Mouse (Mus musculus): ENCODE data around the gene Dlst. TPM values are rescaled to one million over a fixed set of nuclear protein-coding genes. Genes with fewer than 3 reads are reported as not detected.

Dlst gene
- total and polyA plus RNA-seq, 2 experiments from 2014 or later: 92.5 to 118 TPM

GRCm38 (mm10) chr12:85157797-85158460 is 47.3 kb downstream of the Dlst start:
- Histone ChIP-seq H3K36me3 (ENCODE audit: insufficient read depth, low read length) (no peaks in the 10 kb centered on the region), H3K9ac (replicated peaks; ENCODE audit: low read length, poor library complexity, severe bottlenecking) (no peak overlapping the region), H3K4me3 (ENCODE audit: low read depth, low read length) (no peak overlapping the region), H3K27ac (ENCODE audit: low read depth, low read length) (no peak overlapping the region), H3K27me3 (ENCODE audit: insufficient read depth, low read length) (no peaks in the 10 kb centered on the region), H3K9me3 (ENCODE audit: low read length) (no peaks in the 10 kb centered on the region), H3K4me1 (ENCODE audit: insufficient read depth, low read length) (no peaks in the 10 kb centered on the region), H3K4me2 (ENCODE audit: low read depth, low read length, poor library complexity, severe bottlenecking) (no peak overlapping the region)
- no peak for TF ChIP-seq CTCF (IDR thresholded peaks at IDR 0.05)
- no peak for DNase-seq (ENCODE audit: low spot score)
- 89% methylated on average over 14 of the region's 14 CpGs for WGBS
- ATAC-seq (ENCODE audit: low FRiP score): no peak

GRCm38 (mm10) chr12:85158801-85159200 is 48.2 kb downstream of the Dlst start:
- Histone ChIP-seq H3K9me3 (ENCODE audit: low read length) (no peaks in the 10 kb centered on the region), H3K27me3 (ENCODE audit: insufficient read depth, low read length) (no peaks in the 10 kb centered on the region), H3K9ac (replicated peaks; ENCODE audit: low read length, poor library complexity, severe bottlenecking) (no peak overlapping the region), H3K4me2 (ENCODE audit: low read depth, low read length, poor library complexity, severe bottlenecking) (no peak overlapping the region), H3K36me3 (ENCODE audit: insufficient read depth, low read length) (no peaks in the 10 kb centered on the region), H3K4me1 (ENCODE audit: insufficient read depth, low read length) (no peaks in the 10 kb centered on the region), H3K4me3 (ENCODE audit: low read depth, low read length) (no peak overlapping the region), H3K27ac (ENCODE audit: low read depth, low read length) (no peak overlapping the region)
- ATAC-seq (ENCODE audit: low FRiP score) (no peak), DNase-seq (ENCODE audit: low spot score) (no peak)
- 93% methylated on average over 8 of the region's 8 CpGs for WGBS
- TF ChIP-seq CTCF (IDR thresholded peaks at IDR 0.05): no peak

GRCm38 (mm10) chr12:85159592-85159991 is 49.0 kb downstream of the Dlst start:
- no peak overlapping the region for H3K9ac ChIP-seq (replicated peaks; ENCODE audit: low read length, poor library complexity, severe bottlenecking)
- no peak overlapping the region for H3K4me3 ChIP-seq (ENCODE audit: low read depth, low read length)
- H3K36me3 ChIP-seq (ENCODE audit: insufficient read depth, low read length): no peaks in the 10 kb centered on the region
- DNase-seq (ENCODE audit: low spot score): no peak
- no peaks in the 10 kb centered on the region for H3K4me1 ChIP-seq (ENCODE audit: insufficient read depth, low read length)
- H3K27ac ChIP-seq (ENCODE audit: low read depth, low read length): no peak overlapping the region
- no peaks in the 10 kb centered on the region for H3K27me3 ChIP-seq (ENCODE audit: insufficient read depth, low read length)
- H3K4me2 ChIP-seq (ENCODE audit: low read depth, low read length, poor library complexity, severe bottlenecking): no peak overlapping the region
- ATAC-seq (ENCODE audit: low FRiP score): no peak
- no peak for TF ChIP-seq CTCF (IDR thresholded peaks at IDR 0.05)
- H3K9me3 ChIP-seq (ENCODE audit: low read length): no peaks in the 10 kb centered on the region
- WGBS: 78% methylated on average over 5 of the region's 5 CpGs

- no peak overlapping the region for H3K4me3 ChIP-seq (ENCODE audit: low read depth, low read length)
- H3K9ac ChIP-seq (replicated peaks; ENCODE audit: low read length, poor library complexity, severe bottlenecking): no peak overlapping the region
- no peak for TF ChIP-seq CTCF (IDR thresholded peaks at IDR 0.05)
- ATAC-seq (ENCODE audit: low FRiP score): no peak
- H3K9me3 ChIP-seq (ENCODE audit: low read length): no peaks in the 10 kb centered on the region
- WGBS: 79% methylated on average over 5 of the region's 5 CpGs
- no peak overlapping the region for H3K27ac ChIP-seq (ENCODE audit: low read depth, low read length)
- no peak for DNase-seq (ENCODE audit: low spot score)
- H3K27me3 ChIP-seq (ENCODE audit: insufficient read depth, low read length): no peaks in the 10 kb centered on the region
- H3K36me3 ChIP-seq (ENCODE audit: insufficient read depth, low read length): no peaks in the 10 kb centered on the region
- H3K4me2 ChIP-seq (ENCODE audit: low read depth, low read length, poor library complexity, severe bottlenecking): no peak overlapping the region
- no peaks in the 10 kb centered on the region for H3K4me1 ChIP-seq (ENCODE audit: insufficient read depth, low read length)
These were observed 54.4 kb downstream of the Dlst start for GRCm38 (mm10) chr12:85164996-85165395.

- Histone ChIP-seq H3K4me1 (ENCODE audit: insufficient read depth, low read length) (no peaks in the 10 kb centered on the region), H3K27ac (ENCODE audit: low read depth, low read length) (no peak overlapping the region), H3K4me2 (ENCODE audit: low read depth, low read length, poor library complexity, severe bottlenecking) (no peak overlapping the region), H3K4me3 (ENCODE audit: low read depth, low read length) (no peak overlapping the region), H3K36me3 (ENCODE audit: insufficient read depth, low read length) (no peaks in the 10 kb centered on the region), H3K9me3 (ENCODE audit: low read length) (no peaks in the 10 kb centered on the region), H3K9ac (replicated peaks; ENCODE audit: low read length, poor library complexity, severe bottlenecking) (no peak overlapping the region), H3K27me3 (ENCODE audit: insufficient read depth, low read length) (no peaks in the 10 kb centered on the region)
- TF ChIP-seq CTCF (IDR thresholded peaks at IDR 0.05): no peak
- ATAC-seq (ENCODE audit: low FRiP score): no peak
- 89% methylated on average over 9 of the region's 9 CpGs for WGBS
- DNase-seq (ENCODE audit: low spot score): no peak
These were observed 56.0 kb downstream of the Dlst start for GRCm38 (mm10) chr12:85166631-85167030.

- H3K9me3 ChIP-seq (ENCODE audit: low read length): no peaks in the 10 kb centered on the region
- H3K4me3 ChIP-seq (ENCODE audit: low read depth, low read length): peak overlapping the region; percentile 33
- DNase-seq (ENCODE audit: low spot score) (peak; percentile 89), ATAC-seq (ENCODE audit: low FRiP score) (peak; percentile 88)
- peak overlapping the region; percentile 42 for H3K4me2 ChIP-seq (ENCODE audit: low read depth, low read length, poor library complexity, severe bottlenecking)
- H3K27ac ChIP-seq (ENCODE audit: low read depth, low read length): no peak overlapping the region
- H3K9ac ChIP-seq (replicated peaks; ENCODE audit: low read length, poor library complexity, severe bottlenecking): peak overlapping the region; percentile 40; the same call in 1 of the 2 replicates
- H3K4me1 ChIP-seq (ENCODE audit: insufficient read depth, low read length): 0 out of 2 replicates have a peak, but pooled peaks cover 3% of the 10 kb centered on the region
- no peaks in the 10 kb centered on the region for H3K36me3 ChIP-seq (ENCODE audit: insufficient read depth, low read length)
- no peaks in the 10 kb centered on the region for H3K27me3 ChIP-seq (ENCODE audit: insufficient read depth, low read length)
- 25% methylated on average over 27 of the region's 27 CpGs for WGBS
- TF ChIP-seq CTCF (IDR thresholded peaks at IDR 0.05): peak; percentile 95
These were observed 58.7 kb downstream of the Dlst start for GRCm38 (mm10) chr12:85169117-85169858.
